Mouse (Mus musculus): ENCODE measurements around the gene Dlg2.

GRCm38 (mm10) chr7:92363800-92364199 lies 1887.3 kb downstream of the Dlg2 start:
- no peak for TF ChIP-seq POLR2A (IDR thresholded peaks at IDR 0.05; ENCODE audit: insufficient read depth, low read length)
- no peak for TF ChIP-seq CTCF (IDR thresholded peaks at IDR 0.05; ENCODE audit: low read depth, low read length)
- TF ChIP-seq EP300 (IDR thresholded peaks at IDR 0.05; ENCODE audit: insufficient read depth, low read depth, low read length) = no peak

All from ES-Bruce4 (cell line).